Mouse (Mus musculus): ENCODE measurements at regions not wholly inside any gene's neighbourhood (a gene's known extent, or its start where the extent isn't known, plus 50 kb on each side); places are given as distances from the start of the nearest gene placed in this dataset.

DNA sequence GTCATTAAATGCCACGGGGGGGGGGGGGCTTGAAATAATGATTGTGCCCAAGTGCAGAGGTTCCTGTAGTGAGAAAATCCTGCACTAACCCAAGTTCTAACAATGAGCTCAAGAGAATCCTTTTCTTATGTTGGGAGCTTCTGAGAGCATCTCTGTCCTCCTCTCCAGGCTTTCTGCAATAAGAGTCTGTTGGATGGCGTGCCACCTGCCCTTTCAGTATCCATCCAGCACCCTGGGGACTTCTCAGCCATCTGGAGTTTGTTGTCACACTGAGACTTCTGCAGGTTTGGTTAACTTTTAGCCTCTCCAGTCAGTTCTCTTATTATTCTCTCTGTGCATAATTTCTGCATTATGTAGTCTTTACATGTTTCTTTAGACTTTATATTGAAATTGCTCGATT lies 530.1 kb downstream of the Plod2 start:
- in situ Hi-C loops (cut with MboI; ENCODE audit: unreplicated experiment in 2 of 2): no loop called here

DNA sequence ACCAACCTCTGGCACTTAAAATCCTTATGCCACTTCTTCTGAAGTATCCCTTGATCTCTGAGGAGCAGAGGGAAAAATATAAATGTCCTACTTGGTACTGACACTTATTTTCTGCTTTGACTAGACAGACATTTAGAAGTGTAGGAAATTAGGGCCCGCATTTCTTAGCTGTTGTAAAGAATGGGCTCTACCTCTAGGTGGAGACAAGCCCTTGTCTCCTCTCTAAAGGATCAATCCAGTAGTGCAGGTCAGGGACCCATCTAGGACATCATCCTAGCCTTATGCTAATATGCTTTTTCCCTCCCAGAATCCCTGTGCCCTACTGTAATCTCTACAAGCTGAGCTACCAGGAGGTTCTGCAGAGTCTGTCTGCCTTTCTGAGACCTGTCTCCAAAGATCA lies 541.1 kb downstream of the Plod2 start:
- in situ Hi-C loops (cut with MboI; ENCODE audit: unreplicated experiment in 2 of 2): loop anchor here in 1 of 2 experiments (25.0 kb wide), 2 partner anchors 571 to 1629 kb away; no protein-coding TSS in a partner anchor

DNA sequence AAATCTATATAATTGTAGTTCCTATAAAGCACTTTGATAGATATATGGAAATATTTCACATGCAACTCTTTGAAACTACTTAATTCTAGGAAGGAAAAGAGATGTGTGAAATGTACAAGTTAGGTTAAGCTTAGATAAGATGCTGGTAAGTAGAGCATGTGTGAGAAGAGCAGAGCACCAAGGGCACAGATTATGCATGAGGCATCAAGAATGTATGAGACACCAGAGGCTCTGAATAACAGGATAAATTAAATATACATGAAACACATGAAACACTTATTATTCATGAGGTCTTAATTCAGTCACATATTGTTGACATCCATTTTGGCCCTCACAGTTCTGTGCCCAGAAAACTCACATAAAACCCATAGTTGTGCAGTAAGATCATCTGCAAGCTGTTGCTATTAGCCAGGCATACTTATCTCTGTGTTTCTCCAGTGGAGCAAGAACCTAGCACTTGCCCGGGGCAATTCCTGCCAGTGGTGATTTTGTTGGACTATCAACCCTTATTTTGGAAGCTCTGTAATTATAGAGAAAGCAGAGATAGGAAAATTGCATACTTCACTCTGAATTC lies 556.1 kb downstream of the Plod2 start:
- in situ Hi-C loops (cut with MboI; ENCODE audit: unreplicated experiment in 2 of 2): loop anchor here in 1 of 2 experiments (25.0 kb wide), 2 partner anchors 586 to 1614 kb away; no protein-coding TSS in a partner anchor

DNA sequence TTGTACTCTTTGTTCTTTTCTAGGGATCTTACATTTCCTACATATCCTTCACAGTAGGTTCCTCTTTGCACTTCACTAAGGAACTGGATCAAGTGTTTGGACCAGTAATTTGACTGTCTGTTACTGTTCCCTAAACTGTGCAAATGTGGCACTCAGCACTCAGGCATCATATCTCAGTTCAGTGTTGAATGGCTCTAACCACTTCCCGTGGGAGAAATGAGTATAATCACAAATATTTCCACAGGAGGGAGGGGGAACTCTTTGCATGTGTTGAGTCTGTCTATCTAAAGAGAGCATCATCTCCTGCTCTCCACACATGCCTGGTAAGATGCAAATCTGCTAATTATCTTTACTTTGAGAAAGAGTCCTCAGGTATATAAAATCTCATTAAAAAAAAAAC lies 588.5 kb downstream of the Plod2 start:
- in situ Hi-C loops (cut with MboI; ENCODE audit: unreplicated experiment in 2 of 2): no loop called here

DNA sequence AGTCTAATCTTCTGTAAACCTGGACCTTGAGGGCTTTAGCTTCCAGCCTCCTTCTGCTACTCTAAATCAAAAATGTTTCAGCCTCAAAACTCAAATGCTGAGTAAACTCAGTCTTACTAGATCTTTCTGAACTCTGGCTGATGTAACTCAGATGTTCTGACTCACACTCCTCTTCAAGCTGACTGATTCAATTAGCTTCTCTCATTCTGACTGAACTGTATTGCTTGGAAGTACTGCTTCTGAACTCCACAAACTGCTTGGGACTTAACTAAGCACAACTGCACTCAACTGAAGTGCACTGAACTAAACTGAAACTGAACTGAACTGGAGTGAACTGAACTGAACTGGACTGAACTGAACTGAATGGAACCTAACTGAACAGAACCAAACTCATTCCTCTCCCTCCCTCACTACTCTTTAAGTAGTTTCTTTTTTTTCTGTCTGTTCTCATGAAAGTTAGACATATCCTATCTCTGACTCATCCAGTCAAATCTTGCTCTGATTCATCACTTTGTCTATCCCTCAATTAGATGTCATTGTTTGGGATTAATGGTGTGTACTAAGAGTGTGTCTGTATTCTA lies 589.7 kb downstream of the Plod2 start:
- in situ Hi-C loops (cut with MboI; ENCODE audit: unreplicated experiment in 2 of 2): no loop called here

DNA sequence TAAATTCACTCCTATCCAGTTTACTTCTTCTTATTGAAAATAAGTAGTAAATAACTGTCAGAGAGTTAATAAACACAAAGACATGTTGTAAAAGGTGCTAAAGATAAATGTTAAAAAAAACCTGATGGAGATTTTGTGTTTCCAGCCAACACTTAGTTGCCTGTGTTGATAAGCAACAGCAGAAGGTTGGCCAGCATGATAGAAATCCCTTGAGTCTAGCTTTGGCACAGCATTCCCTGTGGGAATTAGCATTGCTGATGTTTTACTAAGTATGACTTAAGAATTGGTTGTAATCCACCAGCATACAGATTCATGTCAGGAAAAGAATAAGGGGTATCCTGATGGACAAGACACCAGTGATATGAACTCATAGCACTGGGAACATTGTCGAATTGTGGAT lies 594.3 kb downstream of the Plod2 start:
- in situ Hi-C loops (cut with MboI; ENCODE audit: unreplicated experiment in 2 of 2): no loop called here

DNA sequence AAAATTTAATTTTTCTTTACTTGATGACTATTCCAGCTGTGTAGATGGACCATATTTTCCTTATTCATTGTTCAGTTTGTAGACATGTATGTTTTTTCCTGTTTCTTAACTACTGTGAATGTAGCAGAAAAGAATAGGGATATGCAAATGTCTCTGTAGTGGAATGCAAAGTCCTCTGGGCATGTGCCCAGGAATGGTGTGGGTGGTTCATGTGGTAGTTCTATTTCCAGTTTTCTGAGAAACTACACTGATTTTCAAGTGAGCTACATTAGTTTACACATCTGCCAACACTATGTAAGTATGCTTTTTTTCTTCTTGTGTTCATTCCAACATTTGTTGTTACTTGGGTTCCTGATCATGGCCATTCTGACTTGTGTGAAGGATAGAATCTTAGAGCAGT lies 628.0 kb downstream of the Plod2 start:
- in situ Hi-C loops (cut with MboI; ENCODE audit: unreplicated experiment in 2 of 2): no loop called here

DNA sequence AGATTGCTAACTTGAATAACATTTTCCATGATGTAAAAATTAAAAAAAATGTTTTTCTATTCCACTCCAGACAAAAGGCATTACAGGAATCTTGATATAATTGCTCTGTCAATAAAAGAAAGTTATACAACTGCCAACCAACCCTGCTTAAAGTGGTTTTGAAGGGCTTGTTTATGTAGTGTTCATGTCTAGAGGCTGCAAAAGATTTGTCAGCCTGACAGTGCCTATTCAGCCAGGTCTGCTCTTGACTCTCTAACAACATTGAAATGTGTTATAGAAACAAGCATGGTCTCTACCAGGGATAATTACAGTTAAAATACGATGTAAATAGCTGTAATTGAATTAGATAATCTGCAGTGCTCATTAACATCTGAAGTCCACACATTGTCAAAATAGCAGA lies 644.6 kb downstream of the Plod2 start:
- in situ Hi-C loops (cut with MboI; ENCODE audit: unreplicated experiment in 2 of 2): no loop called here

DNA sequence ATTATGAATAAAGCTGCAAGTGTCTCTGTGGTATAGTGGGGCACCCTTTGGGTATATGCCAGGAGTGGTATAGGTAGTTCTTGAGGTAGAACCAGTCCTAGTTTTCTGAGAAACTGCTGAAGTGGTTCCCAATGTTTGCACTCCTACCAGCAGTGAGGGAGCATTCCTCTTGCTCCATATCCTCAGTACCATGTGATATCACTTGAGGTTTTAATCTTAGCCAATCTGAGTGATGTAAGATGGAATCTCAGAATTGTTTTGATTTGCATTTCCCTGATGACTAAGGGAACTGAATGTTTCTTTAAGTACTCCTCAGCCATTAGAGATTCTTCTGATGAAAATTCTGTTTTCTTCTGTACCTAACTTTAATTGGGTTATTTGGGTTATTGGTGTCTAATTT lies 690.5 kb downstream of the Plod2 start:
- in situ Hi-C loops (cut with MboI; ENCODE audit: unreplicated experiment in 2 of 2): no loop called here

DNA sequence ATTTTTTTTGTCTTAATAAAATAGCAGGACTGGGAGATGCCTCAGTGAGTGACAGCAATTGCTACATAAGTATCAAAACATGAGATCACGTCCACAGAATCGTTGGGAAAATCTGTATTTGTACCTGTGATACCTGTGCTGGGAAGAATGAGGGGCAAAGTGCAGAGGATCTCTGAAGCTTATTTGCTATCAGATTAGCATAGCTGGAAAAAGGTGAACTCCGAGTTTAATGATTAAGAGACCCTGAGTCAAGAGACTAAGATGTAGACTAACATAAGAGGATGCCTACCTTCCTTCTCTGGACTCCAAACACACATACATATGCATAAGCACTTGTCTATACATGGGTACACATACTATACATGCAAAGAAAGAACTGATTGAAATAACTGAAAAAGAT lies 710.1 kb downstream of the Plod2 start:
- in situ Hi-C loops (cut with MboI; ENCODE audit: unreplicated experiment in 2 of 2): no loop called here

DNA sequence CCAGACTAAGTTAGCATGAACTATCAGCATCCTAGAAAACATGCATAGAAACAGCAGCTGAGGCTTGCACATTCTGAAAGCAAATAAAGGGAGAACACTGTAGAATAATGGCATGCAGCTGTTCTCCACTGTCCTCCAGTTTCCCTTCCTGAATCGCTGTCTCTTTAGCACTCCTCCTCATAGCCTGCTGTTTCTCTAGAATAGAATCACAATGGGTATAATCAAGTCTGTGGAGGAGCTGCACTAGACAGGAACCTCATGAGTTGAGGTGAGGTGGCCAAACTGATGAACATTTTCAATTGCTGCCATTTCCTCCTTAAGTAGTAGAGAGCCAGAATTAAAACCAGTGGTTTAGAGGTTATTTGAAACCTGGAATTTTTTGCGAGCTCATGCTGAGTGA lies 755.3 kb downstream of the Plod2 start:
- in situ Hi-C loops (cut with MboI; ENCODE audit: unreplicated experiment in 2 of 2): no loop called here

DNA sequence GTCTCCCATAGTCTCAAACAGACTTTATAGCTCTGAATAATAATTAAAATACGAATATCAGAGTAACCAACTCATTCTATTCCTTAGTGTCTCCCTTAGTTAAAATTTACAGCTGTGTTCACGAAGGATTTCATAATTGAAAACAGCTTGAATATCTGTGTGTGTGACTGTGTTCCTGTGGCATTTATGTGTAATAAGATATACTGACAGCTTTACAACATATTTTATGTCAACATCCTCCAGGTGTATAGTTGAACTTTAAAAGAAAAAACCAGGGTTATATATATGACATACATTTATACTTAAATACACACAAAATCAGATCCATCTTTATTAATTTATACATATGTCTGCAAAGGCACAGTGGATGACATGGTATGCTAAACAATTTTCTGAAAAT lies 764.7 kb downstream of the Plod2 start:
- in situ Hi-C loops (cut with MboI; ENCODE audit: unreplicated experiment in 2 of 2): no loop called here

DNA sequence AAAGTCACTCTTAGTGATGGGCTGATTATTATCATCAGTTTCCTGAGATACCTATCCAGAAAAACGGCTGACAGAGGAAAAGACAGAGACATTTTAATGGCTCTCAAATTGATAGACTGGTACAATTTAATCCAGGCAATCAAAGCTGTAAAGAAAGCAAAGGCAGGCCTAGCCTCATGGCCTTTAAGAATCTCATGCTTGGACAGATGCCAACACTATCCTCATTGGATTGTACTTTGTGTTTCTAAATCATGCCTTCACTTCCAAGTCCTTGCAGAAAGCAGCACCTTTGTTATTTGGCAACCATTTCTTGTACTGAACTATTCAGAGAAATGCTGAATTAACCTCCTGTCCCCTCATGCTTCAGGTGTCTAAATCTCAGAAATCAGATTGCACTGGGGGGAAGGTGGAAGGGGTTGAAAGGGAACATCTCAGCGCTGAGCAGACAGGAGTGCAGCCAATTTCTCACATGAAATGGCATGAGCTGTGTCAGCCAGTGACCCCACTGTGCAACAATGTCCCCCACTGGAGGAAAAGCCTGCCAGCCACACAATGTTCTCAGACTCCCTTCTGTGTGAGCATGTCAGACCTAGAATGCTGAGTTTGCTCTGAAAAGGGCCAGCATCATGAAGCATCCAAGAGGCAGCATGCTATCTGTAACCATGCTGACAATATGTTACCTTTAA lies 787.1 kb downstream of the Plod2 start:
- in situ Hi-C loops (cut with MboI; ENCODE audit: unreplicated experiment in 2 of 2): no loop called here

Measured in v-Abl transformed pro-B cells (cell line).